Mouse (Mus musculus) kidney, adult 11 months (tissue): ENCODE results near the gene Pappa2.

ENCODE experiments used
- DNase-seq: peaks from one replicate; pipeline ENCODE4 v3.0.0; 2022

Gene Pappa2

DNA sequence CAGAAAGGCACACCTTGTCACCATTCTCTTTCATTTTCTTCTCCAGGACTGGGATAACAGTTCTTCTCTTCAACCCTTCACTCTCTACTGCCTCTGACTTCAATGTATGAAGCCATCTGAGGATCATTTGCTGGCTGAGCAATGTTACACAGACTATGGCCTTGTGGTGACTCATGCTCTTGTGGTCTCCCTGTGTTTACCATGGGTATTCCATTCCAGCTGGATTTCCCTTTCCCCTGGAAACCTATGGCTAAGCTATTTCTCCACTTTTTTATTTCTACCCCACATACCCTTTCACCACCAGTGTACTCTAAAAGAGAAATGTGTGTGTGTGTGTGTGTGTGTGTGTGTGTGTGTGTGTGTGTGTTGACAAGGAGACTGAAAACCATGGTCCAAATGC lies 83.0 kb downstream of the Pappa2 start:
- DNase-seq, result no peak

DNA sequence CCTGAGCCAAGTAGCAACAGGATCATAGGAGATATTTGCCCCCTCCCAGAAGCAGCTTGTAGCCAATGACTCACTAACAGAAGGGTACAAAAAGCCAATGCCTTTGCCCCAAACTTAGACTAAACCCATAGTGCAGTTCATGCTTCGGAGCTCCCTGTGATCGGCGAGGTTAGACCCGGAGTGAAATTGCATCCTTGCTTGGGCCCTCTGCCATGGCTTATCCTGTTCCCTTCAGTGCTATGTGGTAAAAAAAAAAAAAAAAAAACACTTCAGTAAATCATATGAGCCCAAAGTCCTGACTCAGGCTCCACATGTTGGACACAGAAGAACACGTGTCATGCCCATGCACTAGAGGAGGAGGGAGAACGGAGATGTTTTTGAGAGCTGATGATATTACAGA lies 85.8 kb downstream of the Pappa2 start:
- no peak for DNase-seq

- no peak for DNase-seq
These were observed 104.8 kb downstream of the Pappa2 start for GRCm38 (mm10) chr1:158875487-158875886.

DNA sequence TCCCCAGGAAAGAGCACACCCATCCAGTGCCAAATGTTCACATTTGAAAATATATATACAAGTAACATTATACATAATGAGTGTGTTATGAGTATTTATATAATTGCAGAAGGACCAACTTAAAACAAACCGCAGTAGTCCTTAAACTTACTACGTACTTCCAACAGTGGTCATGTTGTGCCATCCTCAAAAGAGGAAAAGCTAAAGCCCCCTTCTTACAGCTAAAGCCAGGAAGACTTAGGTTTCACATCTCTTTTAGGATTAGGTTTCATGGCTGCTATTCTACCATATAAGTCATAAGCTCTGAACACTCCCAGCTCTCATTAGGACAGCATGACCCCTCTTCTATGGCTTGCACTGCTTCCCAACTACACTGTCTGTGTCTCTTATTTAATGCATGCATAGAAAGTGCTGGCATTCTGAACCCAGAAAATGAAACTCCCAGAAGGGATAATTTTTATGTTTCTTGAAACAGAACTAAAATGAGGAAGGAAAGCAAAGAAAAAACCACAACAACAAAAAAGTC lies 105.7 kb downstream of the Pappa2 start:
- no peak for DNase-seq

DNA sequence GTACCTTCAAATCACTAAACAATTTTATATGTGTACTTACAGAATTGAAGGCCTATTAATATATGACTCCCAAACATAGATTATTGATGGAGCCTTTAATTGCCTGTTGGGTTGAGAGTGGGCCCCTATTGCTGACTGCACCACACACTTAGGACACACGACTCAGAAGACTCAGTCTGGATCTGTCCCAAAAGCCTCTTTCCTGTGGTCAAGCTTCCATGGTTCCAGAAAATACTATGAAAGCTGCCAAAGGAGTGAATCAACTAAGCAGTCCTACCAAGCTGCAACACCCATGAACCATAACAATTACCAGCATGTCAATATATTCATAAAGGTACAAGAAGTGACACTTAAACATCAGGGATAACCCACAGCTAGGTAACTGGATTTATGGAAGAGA lies 106.7 kb downstream of the Pappa2 start:
- DNase-seq, result no peak

GRCm38 (mm10) chr1:158871401-158871800 lies 108.9 kb downstream of the Pappa2 start:
- DNase-seq, result no peak

- DNase-seq, result no peak
These were observed 120.1 kb downstream of the Pappa2 start for GRCm38 (mm10) chr1:158860190-158860589.

GRCm38 (mm10) chr1:158853936-158854882 lies 126.1 kb downstream of the Pappa2 start:
- no peak for DNase-seq

DNA sequence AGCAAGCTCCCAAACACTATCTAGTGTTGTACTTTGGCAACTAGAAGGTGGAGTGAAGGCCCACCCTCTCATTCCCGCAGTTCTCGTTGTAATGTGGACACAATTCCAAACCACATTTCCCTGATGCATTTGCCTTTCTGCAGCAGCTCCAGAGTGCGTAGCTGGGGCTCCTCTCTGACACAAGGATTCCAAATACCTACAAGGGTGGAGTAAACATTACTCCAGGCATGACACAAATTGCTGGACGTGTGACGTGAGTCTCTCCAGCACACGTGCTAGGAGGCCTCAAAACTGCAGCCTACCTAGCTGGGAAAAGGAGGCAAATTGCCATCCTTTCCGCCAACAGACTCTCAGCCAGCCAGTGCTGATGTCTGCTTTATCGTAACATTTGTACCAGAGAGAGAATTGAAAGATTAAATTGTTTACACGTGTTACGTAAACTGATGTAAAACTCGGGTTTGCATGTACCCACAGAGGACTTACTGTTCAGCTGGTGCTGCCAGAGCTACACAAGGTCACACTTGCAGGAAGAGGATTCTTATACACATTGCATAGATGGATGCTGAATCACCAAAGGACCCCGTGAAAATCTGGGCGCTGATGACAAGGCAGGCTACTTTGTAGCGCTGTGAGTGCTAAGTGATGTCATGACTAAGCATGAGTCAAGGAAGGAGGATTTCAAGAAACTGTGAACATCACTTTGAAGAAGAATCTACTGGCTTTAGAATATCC lies 127.3 kb downstream of the Pappa2 start:
- DNase-seq, result no peak

- DNase-seq, result no peak
These were observed 129.8 kb downstream of the Pappa2 start for GRCm38 (mm10) chr1:158850459-158850858.

DNA sequence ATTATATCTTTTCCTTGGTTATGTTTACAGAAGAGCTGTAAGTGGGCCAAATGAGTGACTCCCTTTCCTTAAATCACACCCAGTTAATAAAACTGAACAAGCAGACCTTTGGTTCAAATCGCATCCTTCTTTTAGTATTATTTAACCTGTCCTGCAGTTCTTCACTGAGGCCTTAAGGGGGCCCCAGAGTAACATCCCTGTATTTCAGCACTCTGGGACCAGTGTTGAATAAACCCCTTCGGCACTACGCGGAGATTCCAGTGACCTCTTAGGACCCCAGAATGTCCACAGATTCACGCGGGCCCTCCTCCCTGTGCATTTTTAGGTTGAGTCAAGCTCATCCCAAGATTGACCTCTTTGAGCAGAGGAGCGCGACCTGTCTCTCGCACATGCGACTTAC lies 135.7 kb downstream of the Pappa2 start:
- no peak for DNase-seq

DNA sequence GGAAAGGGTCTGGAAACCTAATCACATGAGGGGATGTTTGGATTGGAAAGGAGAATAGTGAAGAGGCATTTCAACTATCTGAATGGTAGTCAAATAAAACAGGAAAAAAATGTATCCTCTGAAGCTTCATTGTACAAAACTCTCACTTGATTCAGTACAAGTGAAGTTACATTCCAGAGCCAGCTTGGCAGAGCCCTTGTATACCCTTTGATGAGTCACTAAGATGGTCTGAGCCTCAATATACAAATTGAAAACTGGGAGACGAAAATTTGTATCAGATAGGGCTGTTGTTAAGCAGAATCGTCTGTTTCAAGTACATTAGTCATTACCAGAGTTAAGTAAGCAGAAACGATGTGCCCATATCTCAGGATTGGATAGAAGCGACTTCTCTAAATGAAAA lies 143.1 kb downstream of the Pappa2 start:
- no peak for DNase-seq

DNA sequence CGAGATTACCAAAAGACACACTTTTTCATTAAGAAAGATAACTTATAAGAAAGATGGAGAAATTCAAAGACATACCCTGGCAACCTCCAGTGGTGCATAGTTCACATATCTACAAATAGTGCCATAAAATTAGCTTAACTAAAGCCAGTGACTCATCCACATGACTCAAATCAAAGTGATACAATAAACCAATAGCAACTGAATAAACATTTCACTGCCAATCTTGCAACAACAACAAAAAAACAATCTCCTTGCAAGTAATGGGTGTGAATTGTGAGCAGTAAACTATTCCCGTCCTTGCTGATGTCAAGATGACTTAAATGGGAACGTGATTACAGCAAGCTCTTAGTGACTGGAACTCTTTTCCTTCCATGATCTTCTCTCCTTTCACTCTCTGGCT lies 150.1 kb downstream of the Pappa2 start:
- no peak for DNase-seq

DNA sequence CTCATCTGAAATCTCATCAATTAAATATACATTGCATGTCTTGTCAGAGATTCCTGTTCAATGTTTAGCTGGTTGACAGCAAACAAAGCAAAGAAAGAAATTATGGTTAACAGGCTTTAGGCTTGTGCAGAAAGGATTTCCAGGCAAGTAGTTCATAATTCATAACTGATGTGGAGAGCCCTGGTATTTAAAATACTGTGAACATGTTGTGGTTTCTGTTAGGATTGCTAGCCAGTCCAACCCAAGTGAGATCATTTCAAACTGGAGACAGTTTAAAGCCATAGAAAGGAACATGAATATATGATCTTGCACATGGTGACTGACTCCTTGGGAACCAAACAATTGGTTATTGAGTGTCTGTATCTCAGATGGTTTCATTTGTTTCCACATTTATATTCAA lies 152.4 kb downstream of the Pappa2 start:
- DNase-seq, result no peak

DNA sequence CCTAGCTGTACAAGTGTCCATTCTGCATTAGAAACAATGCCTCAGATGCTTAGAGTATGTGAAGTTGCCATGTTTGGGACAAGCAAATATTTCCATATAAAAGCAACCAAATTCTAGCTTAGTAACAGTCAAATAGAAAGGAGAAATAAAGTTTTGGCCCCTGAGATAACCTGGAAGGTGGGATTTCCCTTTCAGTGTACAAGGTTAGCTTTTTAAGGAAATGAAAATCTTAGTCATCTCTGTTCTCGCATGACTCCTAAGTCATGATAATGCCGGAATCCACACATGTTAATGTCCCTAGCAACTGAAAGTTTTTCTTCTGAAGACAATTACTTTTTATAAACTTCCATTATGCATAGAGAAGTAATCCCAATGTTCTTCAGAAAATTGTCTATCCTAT lies 160.6 kb downstream of the Pappa2 start:
- DNase-seq, result no peak

GRCm38 (mm10) chr1:158816479-158816878 lies 163.8 kb downstream of the Pappa2 start:
- DNase-seq, result no peak

- DNase-seq, result no peak
These were observed 168.4 kb downstream of the Pappa2 start for GRCm38 (mm10) chr1:158811887-158812286.

GRCm38 (mm10) chr1:158775486-158775885 lies 204.8 kb downstream of the Pappa2 start:
- DNase-seq, result no peak

DNA sequence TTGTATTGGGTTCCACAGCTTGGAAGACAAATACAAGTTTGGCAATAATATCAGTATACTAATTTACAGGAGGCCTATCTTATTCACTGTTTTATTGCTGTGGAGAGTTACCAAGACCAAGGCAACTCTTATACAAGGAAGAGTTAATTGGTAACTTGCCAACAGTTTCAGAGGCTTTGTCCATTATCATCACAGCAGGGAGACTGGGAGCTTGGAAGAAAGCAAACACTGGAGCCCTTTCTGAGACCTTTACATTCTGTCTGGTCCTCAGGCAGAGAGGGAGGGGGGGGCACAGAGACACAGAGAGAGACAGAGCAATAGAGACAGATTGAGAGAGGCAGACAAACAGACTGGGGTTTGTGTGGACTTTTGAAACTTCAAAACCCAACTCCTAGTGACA lies 207.2 kb downstream of the Pappa2 start:
- DNase-seq, result no peak

DNA sequence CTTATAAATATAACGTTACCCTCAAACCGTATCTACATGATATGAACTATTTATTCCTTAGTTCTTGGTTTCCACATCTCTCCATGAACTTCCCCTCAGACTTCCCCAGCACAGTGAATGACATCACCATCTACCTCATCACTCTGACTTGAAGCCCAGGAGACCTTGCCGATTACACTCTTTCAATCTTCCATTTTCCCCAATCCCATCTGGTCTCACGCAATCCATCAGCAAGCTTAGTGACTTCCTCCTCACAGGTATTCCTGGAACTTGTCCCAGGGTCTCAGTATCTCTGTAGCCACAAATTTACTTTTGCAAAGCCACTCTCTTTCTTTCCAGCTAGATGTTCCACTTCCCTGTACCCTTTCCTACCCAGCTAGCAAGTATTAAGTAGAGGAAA lies 209.5 kb downstream of the Pappa2 start:
- DNase-seq, result no peak

- no peak for DNase-seq
These were observed 210.1 kb downstream of the Pappa2 start for GRCm38 (mm10) chr1:158770036-158770655.

GRCm38 (mm10) chr1:158765842-158766241 lies 214.4 kb downstream of the Pappa2 start:
- no peak for DNase-seq

GRCm38 (mm10) chr1:158764727-158765126 lies 215.6 kb downstream of the Pappa2 start:
- DNase-seq, result no peak
